Mouse (Mus musculus): ENCODE measurements around the gene Sufu. TPM values are rescaled to one million over a fixed set of nuclear protein-coding genes. Genes with fewer than 3 reads are reported as not detected.

Sufu gene
- total and polyA plus RNA-seq, 3 experiments: 11.4 to 42.5 TPM; not detected in 1

DNA sequence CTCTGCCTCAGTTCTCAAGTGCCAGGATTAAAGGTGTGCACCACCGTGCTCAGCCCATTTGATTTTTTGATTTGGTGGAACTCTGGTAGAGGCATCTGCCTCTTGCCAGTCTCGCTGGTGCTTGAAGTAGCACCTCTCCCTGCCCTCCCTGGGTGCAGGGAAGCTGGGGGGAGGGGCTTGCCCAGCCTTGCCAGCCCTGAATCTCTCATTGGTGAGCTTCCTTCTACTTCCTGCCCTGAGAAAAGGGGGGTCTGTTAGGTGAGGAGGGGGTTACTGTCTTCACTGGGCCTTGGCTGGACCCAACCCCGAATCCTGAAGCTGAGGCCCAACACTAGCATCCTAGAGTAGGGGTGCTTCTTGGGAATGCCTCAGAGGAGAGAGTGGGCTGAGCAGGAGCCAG lies 112.0 kb downstream of the Sufu start:
- H3K27me3 ChIP-seq (ENCODE audit: control insufficient read depth in 1 of 2, insufficient read depth in 2 of 2, low read length in 2 of 2): no peaks in the 10 kb centered on the region
- H3K9ac ChIP-seq (ENCODE audit: control insufficient read depth, low read depth, low read length, poor library complexity, severe bottlenecking): no peak overlapping the region
- H3K4me3 ChIP-seq (ENCODE audit: control insufficient read depth in 1 of 2, insufficient read depth in 1 of 2, low read depth in 2 of 2, low read length in 2 of 2): no peak overlapping the region
- H3K27ac ChIP-seq (ENCODE audit: control insufficient read depth, low read depth, low read length): no peak overlapping the region
- TF ChIP-seq ZMIZ1 (IDR thresholded peaks at IDR 0.05; ENCODE audit: low read depth, low read length): no peak
- TF ChIP-seq USF1 (IDR thresholded peaks at IDR 0.05; ENCODE audit: low read depth, low read length): no peak
- no peak for TF ChIP-seq BHLHE40 (IDR thresholded peaks at IDR 0.05; ENCODE audit: borderline replicate concordance, low read depth, low read length)
- TF ChIP-seq MAZ (IDR thresholded peaks at IDR 0.05; ENCODE audit: low read depth, low read length): no peak
- no peak for TF ChIP-seq MXI1 (IDR thresholded peaks at IDR 0.05; ENCODE audit: low read depth, low read length)
- TF ChIP-seq TBP (IDR thresholded peaks at IDR 0.05; ENCODE audit: low read depth, low read length): no peak
- no peak for TF ChIP-seq MAX (IDR thresholded peaks at IDR 0.05; ENCODE audit: low read length)
- no peak for TF ChIP-seq KAT2A (conservative IDR thresholded peaks at IDR 0.05; ENCODE audit: low read depth, low read length)
- TF ChIP-seq GABPA (IDR thresholded peaks at IDR 0.05; ENCODE audit: low read depth, low read length): no peak
- no peak for TF ChIP-seq MYB (IDR thresholded peaks at IDR 0.05; ENCODE audit: low read depth, low read length)
- no peaks in the 10 kb centered on the region for H3K9me3 ChIP-seq (replicated peaks; ENCODE audit: insufficient read depth, low read length)
- no peak for DNase-seq (ENCODE audit: low read depth, low spot score)
- peaks cover 22 to 54% of the 10 kb centered on the region in 2 experiments for H3K4me1 ChIP-seq (ENCODE audit: control insufficient read depth in 1 of 2, insufficient read depth in 2 of 2, low read length in 2 of 2)
- peaks cover 15 to 43% of the 10 kb centered on the region in 2 experiments for H3K36me3 ChIP-seq (ENCODE audit: control insufficient read depth in 1 of 2, insufficient read depth in 2 of 2, low read length in 2 of 2)
- H3K79me2 ChIP-seq (ENCODE audit: control insufficient read depth, insufficient read depth, low read length, poor library complexity): peaks cover 78% of the 10 kb centered on the region

GRCm38 (mm10) chr19:46509202-46509601 lies 112.5 kb downstream of the Sufu start:
- H3K4me3 ChIP-seq (ENCODE audit: control insufficient read depth in 1 of 2, insufficient read depth in 1 of 2, low read depth in 2 of 2, low read length in 2 of 2): no peak overlapping the region
- H3K9ac ChIP-seq (ENCODE audit: control insufficient read depth, low read depth, low read length, poor library complexity, severe bottlenecking): no peak overlapping the region
- no peaks in the 10 kb centered on the region for H3K9me3 ChIP-seq (replicated peaks; ENCODE audit: insufficient read depth, low read length)
- peaks cover 22 to 54% of the 10 kb centered on the region in 2 experiments for H3K4me1 ChIP-seq (ENCODE audit: control insufficient read depth in 1 of 2, insufficient read depth in 2 of 2, low read length in 2 of 2)
- H3K27ac ChIP-seq (ENCODE audit: control insufficient read depth, low read depth, low read length): no peak overlapping the region
- TF ChIP-seq MEF2A (IDR thresholded peaks at IDR 0.05; ENCODE audit: extremely low read depth, insufficient replicate concordance, low read depth, low read length, poor library complexity, severe bottlenecking) (no peak), GATA1 (IDR thresholded peaks at IDR 0.05; ENCODE audit: low read depth, low read length) (peak; percentile 29; the same call in 1 of the 2 replicates), MAZ (IDR thresholded peaks at IDR 0.05; ENCODE audit: low read depth, low read length) (no peak), MYC (IDR thresholded peaks at IDR 0.05; ENCODE audit: low read depth, low read length) (no peak), CTCF (IDR thresholded peaks at IDR 0.05 in 2 of 3, conservative IDR thresholded peaks at IDR 0.05 in 1 of 3; ENCODE audit: control insufficient read depth in 1 of 3, insufficient read depth in 1 of 3, low read depth in 2 of 3, low read length in 3 of 3, poor library complexity in 1 of 3, severe bottlenecking in 1 of 3) (peak in 1 of 3 experiments; percentile 5; a peak in 1 of 6 replicates), SIN3A (IDR thresholded peaks at IDR 0.05; ENCODE audit: low read length) (0 out of 2 replicates have a peak, but pooled peaks have one; percentile 46), TCF12 (IDR thresholded peaks at IDR 0.05; ENCODE audit: low read depth, low read length) (peak; percentile 44; the same call in 1 of the 2 replicates), ETS1 (IDR thresholded peaks at IDR 0.05; ENCODE audit: low read depth, low read length) (peak; percentile 67), ZKSCAN1 (IDR thresholded peaks at IDR 0.05; ENCODE audit: low read depth, low read length) (no peak), TAL1 (IDR thresholded peaks at IDR 0.05; ENCODE audit: low read length) (peak; percentile 27; the same call in 1 of the 2 replicates), SMC3 (IDR thresholded peaks at IDR 0.05; ENCODE audit: low read depth, low read length) (no peak), EP300 (IDR thresholded peaks at IDR 0.05; ENCODE audit: low read depth in 1 of 2, low read length in 2 of 2) (peak; percentile 55 to 57; a peak in 3 of 4 replicates), UBTF (IDR thresholded peaks at IDR 0.05; ENCODE audit: borderline replicate concordance, insufficient read depth, low read depth, low read length) (no peak), USF2 (IDR thresholded peaks at IDR 0.05; ENCODE audit: borderline replicate concordance in 1 of 2, insufficient read depth in 1 of 2, low read depth in 1 of 2, low read length in 2 of 2) (no peak), KAT2A (conservative IDR thresholded peaks at IDR 0.05; ENCODE audit: low read depth, low read length) (no peak), ZNF384 (IDR thresholded peaks at IDR 0.05; ENCODE audit: low read depth, low read length) (0 out of 2 replicates have a peak, but pooled peaks have one; percentile 33), RCOR1 (IDR thresholded peaks at IDR 0.05; ENCODE audit: low read depth, low read length) (peak; percentile 43; the same call in 1 of the 2 replicates), GABPA (IDR thresholded peaks at IDR 0.05; ENCODE audit: low read depth, low read length) (no peak), MAX (IDR thresholded peaks at IDR 0.05; ENCODE audit: low read length) (no peak)
- H3K79me2 ChIP-seq (ENCODE audit: control insufficient read depth, insufficient read depth, low read length, poor library complexity): peaks cover 73% of the 10 kb centered on the region
- no peaks in the 10 kb centered on the region for H3K27me3 ChIP-seq (ENCODE audit: control insufficient read depth in 1 of 2, insufficient read depth in 2 of 2, low read length in 2 of 2)
- H3K36me3 ChIP-seq (ENCODE audit: control insufficient read depth in 1 of 2, insufficient read depth in 2 of 2, low read length in 2 of 2): peaks cover 15 to 43% of the 10 kb centered on the region in 2 experiments
- peak; percentile 46 for DNase-seq (ENCODE audit: low read depth, low spot score)
